Mouse (Mus musculus) intestine, postnatal 0 days (tissue): Measurements from ENCODE around the gene Slc24a3. TPM values are rescaled to one million over a fixed set of nuclear protein-coding genes. Genes with fewer than 3 reads are reported as not detected.

Experiments
- ATAC-seq: fragments of 200-750 bp; cut with Nextera tagmentation; 2 replicates; pipeline ENCODE4 v1.8.0; 2017; ENCODE audit warnings: mild to moderate bottlenecking, moderate TSS enrichment, moderate library complexity
- H3K27ac ChIP-seq: fragments of 300-500 bp; sonication (generic); 2 replicates; pipeline ENCODE4 v1.5.1; 2014; ENCODE audit warnings: mild to moderate bottlenecking, low read depth, low read length, moderate library complexity
- H3K27me3 ChIP-seq: fragments of 300-500 bp; sonication (generic); replicated peaks from 2 replicates; pipeline ENCODE4 v1.6.1; 2014; ENCODE audit warnings: low read length, mixed read lengths; ENCODE audit not compliant: control insufficient read depth, insufficient read depth
- H3K36me3 ChIP-seq: fragments of 300-500 bp; sonication (generic); 2 replicates; pipeline ENCODE4 v1.6.1; 2014; ENCODE audit warnings: mild to moderate bottlenecking, moderate library complexity; ENCODE audit not compliant: control insufficient read depth, insufficient read depth
- H3K4me1 ChIP-seq: fragments of 300-500 bp; sonication (generic); replicated peaks from 2 replicates; pipeline ENCODE4 v1.6.1; 2014; ENCODE audit warnings: antibody characterized with exemption, low read length, mixed read lengths; ENCODE audit not compliant: control insufficient read depth, insufficient read depth
- H3K4me2 ChIP-seq: fragments of 300-500 bp; sonication (generic); replicated peaks from 2 replicates; pipeline ENCODE4 v1.6.1; 2014; ENCODE audit warnings: low read depth, mild to moderate bottlenecking, moderate library complexity
- H3K4me3 ChIP-seq: fragments of 300-500 bp; sonication (generic); 2 replicates; pipeline ENCODE4 v1.5.1; 2014; ENCODE audit warnings: low read depth, low read length
- H3K9ac ChIP-seq: fragments of 300-500 bp; sonication (generic); 2 replicates; pipeline ENCODE4 v1.6.1; 2014; ENCODE audit warnings: mild to moderate bottlenecking, low read depth, low read length
- H3K9me3 ChIP-seq: fragments of 300-500 bp; sonication (generic); 2 replicates; pipeline ENCODE4 v1.6.1; 2016; ENCODE audit warnings: mixed run types; ENCODE audit not compliant: control insufficient read depth
- CTCF ChIP-seq: sonication (generic); IDR thresholded peaks from 2 replicates; pipeline ENCODE4 v1.5.1; 2016; ENCODE audit warnings: low read depth, mild to moderate bottlenecking, control low read depth, antibody characterized with exemption, moderate library complexity
- WGBS: fragments of 180-500 bp; shearing (Covaris S2); extraction: QIAGEN DNeasy Blood & Tissue Kit; methylation state at CpG from one replicate; pipeline ENCODE4 v1.1.7; 2014; 5-methylcytosine and 5-hydroxymethylcytosine counted together
- polyA plus RNA-seq: library from polyadenylated mRNA; unstranded; fragments of >200 nt; fragmentation: Nextera tagmentation; extraction: Ambion mirVana; gene quantifications from 2 replicates; pipeline ENCODE4 v1.2.1, GENCODE M21; 2015

Slc24a3 gene
- polyA plus RNA-seq, 1 experiment from 2014 or later = 6.5 TPM

- TF ChIP-seq CTCF = no peak
- H3K27ac ChIP-seq = no peak overlapping the region
- H3K36me3 ChIP-seq = no peaks in the 10 kb centered on the region
- H3K9ac ChIP-seq = no peak overlapping the region
- ATAC-seq = no peak
- no peak overlapping the region for H3K4me2 ChIP-seq
- 48% methylated on average over 4 of the region's 4 CpGs for WGBS
- no peaks in the 10 kb centered on the region for H3K4me1 ChIP-seq
- no peaks in the 10 kb centered on the region for H3K27me3 ChIP-seq
- H3K4me3 ChIP-seq = no peak overlapping the region
- H3K9me3 ChIP-seq = no peaks in the 10 kb centered on the region
Observed at GRCm38 (mm10) chr2:145370795-145371194, 203.2 kb downstream of the Slc24a3 start.

- WGBS = 89% methylated on average over 5 of the region's 5 CpGs
- Histone ChIP-seq H3K36me3 (no peaks in the 10 kb centered on the region), H3K4me3 (no peak overlapping the region), H3K27me3 (no peaks in the 10 kb centered on the region), H3K4me1 (no peaks in the 10 kb centered on the region), H3K27ac (no peak overlapping the region), H3K9me3 (no peaks in the 10 kb centered on the region), H3K9ac (no peak overlapping the region), H3K4me2 (no peak overlapping the region)
- TF ChIP-seq CTCF = no peak
- no peak for ATAC-seq
Observed at GRCm38 (mm10) chr2:145373803-145374202, 206.2 kb downstream of the Slc24a3 start.

- TF ChIP-seq CTCF = no peak
- WGBS = 73% methylated on average over 13 of the region's 13 CpGs
- Histone ChIP-seq H3K9me3 (no peaks in the 10 kb centered on the region), H3K4me2 (no peak overlapping the region), H3K9ac (no peak overlapping the region), H3K4me1 (no peaks in the 10 kb centered on the region), H3K27me3 (no peaks in the 10 kb centered on the region), H3K36me3 (no peaks in the 10 kb centered on the region), H3K27ac (no peak overlapping the region), H3K4me3 (no peak overlapping the region)
- ATAC-seq = no peak
Observed at GRCm38 (mm10) chr2:145382908-145383770, 215.6 kb downstream of the Slc24a3 start.

- WGBS = 88% methylated on average over 2 of the region's 2 CpGs
- Histone ChIP-seq H3K4me2 (no peak overlapping the region), H3K36me3 (no peaks in the 10 kb centered on the region), H3K9me3 (no peaks in the 10 kb centered on the region), H3K4me3 (no peak overlapping the region), H3K27me3 (no peaks in the 10 kb centered on the region), H3K4me1 (no peaks in the 10 kb centered on the region), H3K9ac (no peak overlapping the region), H3K27ac (no peak overlapping the region)
- no peak for TF ChIP-seq CTCF
- ATAC-seq = no peak
Observed at GRCm38 (mm10) chr2:145384221-145384620, 216.7 kb downstream of the Slc24a3 start.

GRCm38 (mm10) chr2:145385220-145385619 lies 217.7 kb downstream of the Slc24a3 start:
- no peak overlapping the region for H3K4me2 ChIP-seq
- H3K9me3 ChIP-seq = no peaks in the 10 kb centered on the region
- no peak overlapping the region for H3K4me3 ChIP-seq
- no peaks in the 10 kb centered on the region for H3K27me3 ChIP-seq
- ATAC-seq = no peak
- no peak overlapping the region for H3K9ac ChIP-seq
- WGBS = 70% methylated on average over 3 of the region's 3 CpGs
- no peaks in the 10 kb centered on the region for H3K36me3 ChIP-seq
- no peak overlapping the region for H3K27ac ChIP-seq
- no peaks in the 10 kb centered on the region for H3K4me1 ChIP-seq
- TF ChIP-seq CTCF = no peak

GRCm38 (mm10) chr2:145385773-145386172 lies 218.2 kb downstream of the Slc24a3 start:
- H3K36me3 ChIP-seq = no peaks in the 10 kb centered on the region
- no peak overlapping the region for H3K4me2 ChIP-seq
- no peak overlapping the region for H3K4me3 ChIP-seq
- no peaks in the 10 kb centered on the region for H3K9me3 ChIP-seq
- no peak for ATAC-seq
- no peak for TF ChIP-seq CTCF
- no peak overlapping the region for H3K9ac ChIP-seq
- no peak overlapping the region for H3K27ac ChIP-seq
- no peaks in the 10 kb centered on the region for H3K4me1 ChIP-seq
- 52% methylated on average over 1 of the region's 1 CpGs for WGBS
- no peaks in the 10 kb centered on the region for H3K27me3 ChIP-seq
